Mouse (Mus musculus): ENCODE measurements around the gene Arhgef18.

Arhgef18 gene

DNA sequence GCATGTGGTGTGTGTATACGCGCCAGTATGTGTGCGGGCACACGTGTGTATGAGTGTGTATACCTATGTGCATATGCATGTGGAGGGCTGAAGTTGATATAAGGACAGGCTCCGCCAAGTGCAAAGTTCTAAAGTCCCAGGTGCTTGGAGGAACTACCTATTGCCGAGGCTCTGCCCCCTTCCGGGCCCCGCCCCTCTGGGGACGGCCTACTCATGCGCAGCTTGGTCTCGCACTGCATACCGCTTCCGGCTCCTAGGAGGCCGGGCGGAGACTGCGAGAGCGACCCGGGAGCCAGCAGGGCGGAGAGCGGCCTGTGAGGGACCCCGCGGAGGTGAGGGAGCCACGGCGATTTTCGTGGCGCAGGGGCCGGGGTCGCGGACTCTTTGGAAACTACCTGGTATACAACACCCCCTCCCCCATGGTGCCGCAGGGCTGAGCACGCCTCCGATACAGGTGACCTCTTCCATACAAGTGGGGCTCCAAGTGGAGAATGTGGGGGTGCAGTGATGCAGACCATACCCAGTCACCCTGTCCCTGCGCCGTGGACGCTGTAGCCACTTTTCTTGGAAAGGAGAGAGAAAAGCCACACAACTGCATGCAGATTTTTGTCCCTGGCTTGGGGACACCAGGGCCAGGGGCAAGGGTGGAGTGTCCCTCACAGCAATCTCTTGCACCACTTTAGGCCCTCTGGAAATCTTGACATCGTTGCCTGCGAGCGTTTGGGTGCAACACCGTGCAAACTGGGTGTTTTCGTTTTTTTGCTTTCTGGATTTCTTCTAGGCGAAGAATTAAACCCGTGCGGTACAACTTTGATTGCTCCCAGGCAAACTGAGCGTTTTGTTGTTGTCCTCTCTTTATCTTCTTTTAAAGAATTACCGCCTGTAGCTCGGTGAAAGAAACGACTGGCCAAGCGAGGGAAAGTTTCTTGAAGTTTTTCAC is at the start of gene Arhgef18:
Gene Arhgef18 (plus strand): TSS at position 236 of the 940 bp plus-strand sequence.
- Histone ChIP-seq H3K27me3 (ENCODE audit: control insufficient read depth, insufficient read depth, low read length, poor library complexity, severe bottlenecking) (no peaks in the 10 kb centered on the region), H3K36me3 (ENCODE audit: control insufficient read depth, insufficient read depth, low read length, poor library complexity, severe bottlenecking) (peaks cover 21% of the 10 kb centered on the region)
- peak; percentile 22 for DNase-seq (ENCODE audit: low read depth, low spot score)

DNA sequence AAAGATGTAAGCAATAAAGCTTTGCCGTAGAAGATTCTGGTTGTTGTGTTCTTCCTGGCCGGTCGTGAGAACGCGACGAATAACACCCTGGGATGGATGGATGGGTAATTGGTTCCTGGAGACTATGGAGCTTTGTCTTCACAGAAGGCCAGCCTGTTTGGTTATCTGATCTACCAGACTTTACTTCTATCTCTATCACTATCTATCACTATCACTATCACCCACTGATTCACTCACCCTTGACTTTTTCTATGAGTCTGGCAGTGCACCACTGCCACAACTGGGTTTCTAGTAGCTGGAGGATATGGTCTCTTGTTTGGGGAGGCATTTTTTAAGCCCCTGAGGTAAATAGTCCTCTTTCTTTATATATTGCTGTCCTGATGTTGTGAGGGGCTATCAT is 47.5 kb upstream of the Arhgef18 start:
- DNase-seq (ENCODE audit: low read depth, low spot score): no peak

DNA sequence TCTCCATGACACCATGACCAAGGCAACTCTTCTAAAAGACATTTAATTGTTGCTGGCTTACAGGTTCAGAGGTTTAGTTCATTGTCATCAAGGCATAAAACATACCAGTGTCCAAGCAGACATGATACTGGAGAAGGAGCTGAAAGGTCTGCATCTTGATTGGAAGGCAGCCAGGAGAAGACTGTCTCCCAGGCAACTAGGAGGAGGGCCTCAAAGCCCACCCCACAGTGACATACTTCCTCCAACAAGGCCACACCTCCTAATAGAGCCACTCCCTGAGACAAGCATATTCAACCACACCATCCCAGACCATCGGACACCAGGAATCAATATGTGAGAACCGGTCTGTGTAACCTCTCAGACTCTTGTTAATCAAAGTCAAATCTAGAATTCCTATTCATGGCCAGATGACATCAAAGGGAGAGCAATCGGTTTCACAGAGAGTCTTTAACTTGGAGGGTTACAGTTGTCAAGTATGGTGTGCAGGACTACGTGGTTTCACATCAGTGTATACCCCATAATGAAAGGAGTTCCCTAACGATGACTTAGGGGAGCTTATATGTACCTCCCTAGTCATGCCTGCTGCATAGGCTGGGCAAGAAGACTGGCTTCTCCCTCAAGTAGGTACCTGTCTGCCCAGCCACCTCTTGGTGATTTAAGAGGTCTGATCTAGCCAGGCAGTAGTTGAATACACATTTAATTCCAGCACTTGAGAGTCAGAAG is 46.0 kb upstream of the Arhgef18 start:
- Histone ChIP-seq H3K27me3 (ENCODE audit: control insufficient read depth, insufficient read depth, low read length, poor library complexity, severe bottlenecking) (no peaks in the 10 kb centered on the region), H3K36me3 (ENCODE audit: control insufficient read depth, insufficient read depth, low read length, poor library complexity, severe bottlenecking) (no peaks in the 10 kb centered on the region)
- DNase-seq (ENCODE audit: low read depth, low spot score): no peak

More for the DNA sequence above, 47.5 kb upstream of the Arhgef18 start:
- Histone ChIP-seq H3K36me3 (ENCODE audit: control insufficient read depth, insufficient read depth, low read length, poor library complexity, severe bottlenecking) (no peaks in the 10 kb centered on the region), H3K27me3 (ENCODE audit: control insufficient read depth, insufficient read depth, low read length, poor library complexity, severe bottlenecking) (no peaks in the 10 kb centered on the region)

DNA sequence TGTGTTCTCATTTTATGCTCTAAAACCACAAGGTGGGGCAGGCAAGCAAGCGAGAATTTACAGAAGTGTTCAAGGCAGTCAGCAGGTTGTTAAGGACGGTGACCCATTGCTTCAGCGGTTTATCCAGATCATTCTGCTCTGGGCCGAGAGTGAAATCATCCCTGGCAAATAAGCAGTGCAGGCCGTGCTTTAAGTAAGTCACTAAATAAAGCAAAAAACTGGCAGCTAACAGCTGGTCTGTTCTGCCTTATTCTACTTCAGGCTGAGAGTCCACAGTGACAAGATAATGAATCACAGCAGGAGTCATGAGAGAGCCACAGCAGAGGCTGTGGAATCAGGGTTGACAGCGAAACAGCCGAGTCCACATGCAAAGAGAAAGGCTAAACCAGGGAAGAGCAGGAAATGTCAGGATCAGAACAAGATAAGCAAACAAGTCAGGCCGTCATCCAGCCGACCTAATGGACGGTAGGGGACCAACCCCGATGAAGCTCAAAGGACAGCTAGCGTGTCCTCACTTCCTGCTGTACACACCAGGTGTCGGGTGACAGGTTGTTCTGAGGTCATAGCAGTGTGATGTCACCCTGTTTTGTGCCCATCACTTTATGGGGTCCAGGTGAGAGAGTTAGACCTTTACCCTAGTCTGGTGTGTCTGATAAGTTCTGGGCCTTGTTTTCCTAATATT is 44.5 kb upstream of the Arhgef18 start:
- no peaks in the 10 kb centered on the region for H3K27me3 ChIP-seq (ENCODE audit: control insufficient read depth, insufficient read depth, low read length, poor library complexity, severe bottlenecking)
- DNase-seq (ENCODE audit: low read depth, low spot score): peak; percentile 73
- H3K36me3 ChIP-seq (ENCODE audit: control insufficient read depth, insufficient read depth, low read length, poor library complexity, severe bottlenecking): no peaks in the 10 kb centered on the region

DNA sequence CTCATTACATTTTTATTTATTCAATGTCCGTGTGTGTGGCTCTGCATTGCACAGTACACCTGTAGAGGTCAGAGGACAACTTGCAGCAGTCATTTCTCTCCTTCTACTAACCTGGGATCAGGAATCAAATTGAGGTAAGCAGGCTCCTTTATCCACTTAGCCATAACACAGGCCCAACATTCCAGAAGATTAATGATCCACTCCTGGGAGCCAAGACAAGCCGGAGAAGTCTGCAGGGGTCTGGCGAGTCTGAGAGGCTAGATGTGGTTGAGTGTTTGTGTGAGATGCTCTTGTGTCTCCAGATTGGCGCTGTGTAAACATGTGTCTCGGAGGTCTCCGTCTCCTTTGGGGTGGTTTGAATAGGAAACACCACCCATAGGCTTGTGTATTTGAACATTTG is 42.1 kb upstream of the Arhgef18 start:
- DNase-seq (ENCODE audit: low read depth, low spot score): no peak
- H3K27me3 ChIP-seq (ENCODE audit: control insufficient read depth, insufficient read depth, low read length, poor library complexity, severe bottlenecking): no peaks in the 10 kb centered on the region
- no peaks in the 10 kb centered on the region for H3K36me3 ChIP-seq (ENCODE audit: control insufficient read depth, insufficient read depth, low read length, poor library complexity, severe bottlenecking)

DNA sequence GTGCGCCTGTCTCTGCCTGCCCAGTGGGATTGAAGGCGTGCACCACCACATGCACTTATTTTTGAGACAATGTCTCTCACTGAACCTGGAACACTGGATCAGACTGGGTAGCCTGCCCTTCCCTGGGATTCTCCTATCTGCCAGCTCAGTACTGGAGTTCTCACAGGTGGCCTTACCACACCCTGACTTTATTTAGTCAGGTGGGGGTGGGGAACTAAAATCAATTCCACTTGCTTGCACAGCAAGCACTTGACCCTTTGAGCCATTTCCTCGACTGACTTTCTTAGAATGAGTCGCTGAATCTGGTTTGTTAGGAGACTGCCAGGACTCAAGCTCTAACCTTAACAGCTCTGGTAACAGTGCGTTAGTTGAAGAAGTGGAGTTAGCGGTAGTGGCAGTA is 40.1 kb upstream of the Arhgef18 start:
- no peak for DNase-seq (ENCODE audit: low read depth, low spot score)

DNA sequence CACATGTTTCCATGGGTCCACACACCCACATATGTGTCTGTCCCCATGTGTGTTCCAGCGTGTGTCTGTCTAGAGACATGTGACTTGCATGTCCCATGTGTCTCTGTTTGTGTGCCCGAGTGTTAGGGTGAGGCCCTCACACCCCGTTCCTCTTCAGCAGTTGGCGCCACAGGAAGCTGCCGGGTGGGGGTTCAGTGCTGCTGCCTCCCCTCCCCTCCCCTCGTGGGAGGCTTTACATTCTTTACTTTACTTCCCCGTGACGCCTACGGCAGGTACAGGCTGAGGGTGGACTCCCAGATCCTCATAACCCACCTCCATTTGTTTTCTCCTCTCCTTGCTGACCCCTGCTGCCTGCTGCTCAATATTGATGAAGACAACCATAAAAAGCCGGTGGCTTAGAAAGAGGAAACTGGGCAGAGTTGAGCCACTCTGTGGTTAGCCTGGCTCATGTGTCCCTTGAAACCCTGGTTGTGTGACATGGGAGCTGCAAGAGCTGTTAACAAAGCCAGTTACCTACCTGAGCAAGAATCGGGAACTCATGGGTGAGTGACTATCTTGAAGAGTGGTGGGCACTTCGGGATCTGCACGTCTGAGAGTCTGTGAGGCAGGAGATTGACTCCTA is 39.5 kb upstream of the Arhgef18 start, which contains the start of gene A430078G23Rik:
Gene A430078G23Rik (plus strand): TSS at position 227 of the 622 bp plus-strand sequence.
- DNase-seq (ENCODE audit: low read depth, low spot score): peak; percentile 79
- no peaks in the 10 kb centered on the region for H3K27me3 ChIP-seq (ENCODE audit: control insufficient read depth, insufficient read depth, low read length, poor library complexity, severe bottlenecking)
- H3K36me3 ChIP-seq (ENCODE audit: control insufficient read depth, insufficient read depth, low read length, poor library complexity, severe bottlenecking): peaks cover 4% of the 10 kb centered on the region; the same call in 1 of the 2 replicates

More for the DNA sequence above, 40.1 kb upstream of the Arhgef18 start:
- H3K36me3 ChIP-seq (ENCODE audit: control insufficient read depth, insufficient read depth, low read length, poor library complexity, severe bottlenecking): peaks cover 3% of the 10 kb centered on the region; the same call in 1 of the 2 replicates
- H3K27me3 ChIP-seq (ENCODE audit: control insufficient read depth, insufficient read depth, low read length, poor library complexity, severe bottlenecking): no peaks in the 10 kb centered on the region

DNA sequence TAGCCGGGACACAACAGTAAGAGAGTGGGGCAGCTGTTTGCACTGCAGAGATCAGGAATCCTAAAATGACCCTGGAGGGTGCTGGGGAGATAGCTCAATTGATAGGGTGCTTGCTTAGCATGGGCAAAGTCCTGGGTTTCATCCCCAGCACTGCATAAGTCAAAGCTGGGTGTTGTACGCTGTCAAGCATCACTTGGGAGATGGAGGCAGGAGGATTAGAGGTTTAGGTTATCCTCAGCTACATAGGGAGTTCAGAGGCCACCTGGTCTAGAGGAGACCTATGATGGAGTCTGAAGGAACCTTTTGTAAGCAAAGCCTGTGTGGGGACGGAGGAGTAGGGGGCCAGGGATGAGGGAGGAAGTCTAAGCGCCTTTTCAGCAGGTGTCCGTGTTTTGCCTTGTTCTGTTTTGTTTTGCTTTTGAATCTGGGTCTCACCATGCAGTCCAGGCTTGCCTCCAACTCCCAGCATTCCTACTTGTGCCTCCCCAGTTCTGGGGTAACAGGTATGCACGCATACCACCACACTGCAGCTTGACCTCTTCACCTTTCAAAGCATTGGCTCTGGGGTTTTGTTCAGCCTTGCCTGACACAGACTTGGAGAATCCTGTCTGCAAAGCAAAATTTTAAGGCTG is 38.9 kb upstream of the Arhgef18 start:
- H3K27me3 ChIP-seq (ENCODE audit: control insufficient read depth, insufficient read depth, low read length, poor library complexity, severe bottlenecking): no peaks in the 10 kb centered on the region
- H3K36me3 ChIP-seq (ENCODE audit: control insufficient read depth, insufficient read depth, low read length, poor library complexity, severe bottlenecking): peaks cover 5% of the 10 kb centered on the region; the same call in 1 of the 2 replicates
- DNase-seq (ENCODE audit: low read depth, low spot score): peak; percentile 24

DNA sequence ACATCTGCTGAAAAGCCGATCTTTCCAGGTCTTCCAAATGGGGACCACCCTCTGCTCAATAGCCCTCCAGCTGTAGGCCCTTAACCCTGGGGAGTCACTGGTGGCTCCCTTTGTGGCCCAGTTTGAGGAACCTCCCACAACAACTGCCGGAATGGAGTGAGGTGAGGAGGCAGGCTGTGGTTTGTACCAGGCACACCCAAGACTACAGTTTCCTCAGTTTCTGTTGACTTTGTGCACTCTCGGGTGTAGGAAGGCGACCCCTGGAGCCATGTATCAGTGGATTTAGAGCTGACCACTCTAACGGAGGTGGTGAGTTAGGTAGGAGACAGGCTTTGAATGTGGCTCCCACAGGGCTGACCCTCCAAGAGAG is 38.4 kb upstream of the Arhgef18 start:
- peaks cover 6% of the 10 kb centered on the region; the same call in 1 of the 2 replicates for H3K36me3 ChIP-seq (ENCODE audit: control insufficient read depth, insufficient read depth, low read length, poor library complexity, severe bottlenecking)
- no peaks in the 10 kb centered on the region for H3K27me3 ChIP-seq (ENCODE audit: control insufficient read depth, insufficient read depth, low read length, poor library complexity, severe bottlenecking)
- peak; percentile 52 for DNase-seq (ENCODE audit: low read depth, low spot score)

DNA sequence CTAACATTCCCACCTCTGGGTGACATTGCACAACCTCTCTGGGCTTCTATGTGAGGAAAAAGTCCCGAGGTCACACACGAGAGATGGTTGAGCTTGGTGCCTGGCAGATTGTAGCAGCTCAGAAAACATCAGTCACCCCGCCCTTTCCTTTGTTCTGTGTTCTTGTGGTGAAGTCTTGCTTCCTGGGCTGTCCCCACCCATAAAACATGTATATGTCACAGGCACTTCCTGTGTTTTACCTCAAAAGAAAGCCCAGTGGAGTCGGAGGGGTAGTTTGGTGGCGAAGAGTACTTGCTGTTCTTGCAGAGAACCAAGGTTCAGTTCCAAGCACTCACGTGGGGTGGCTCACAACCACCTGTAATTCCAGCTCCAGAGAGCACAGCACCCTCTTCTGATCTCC is 37.2 kb upstream of the Arhgef18 start:
- Histone ChIP-seq H3K36me3 (ENCODE audit: control insufficient read depth, insufficient read depth, low read length, poor library complexity, severe bottlenecking) (peaks cover 15% of the 10 kb centered on the region), H3K27me3 (ENCODE audit: control insufficient read depth, insufficient read depth, low read length, poor library complexity, severe bottlenecking) (no peaks in the 10 kb centered on the region)
- DNase-seq (ENCODE audit: low read depth, low spot score): peak; percentile 88

DNA sequence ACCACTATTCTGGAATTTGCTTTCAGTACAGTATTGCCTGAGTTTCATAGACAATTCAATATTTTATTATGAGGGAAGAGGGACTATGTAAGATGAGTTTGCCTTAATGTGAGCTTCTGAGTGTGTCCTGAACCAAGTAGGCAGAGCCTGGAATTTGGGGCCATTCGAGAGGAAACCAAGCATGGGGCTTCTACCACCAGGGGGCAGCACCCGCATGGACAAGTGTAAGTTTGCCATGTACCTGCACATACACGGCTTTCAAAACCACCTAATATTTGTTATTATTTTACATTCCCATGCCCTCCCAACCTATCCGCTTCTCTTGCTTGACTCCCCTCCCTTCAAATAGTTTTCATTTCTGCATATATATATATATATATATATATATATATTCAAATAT is 34.7 kb upstream of the Arhgef18 start:
- peak; percentile 82 for DNase-seq (ENCODE audit: low read depth, low spot score)
- Histone ChIP-seq H3K36me3 (ENCODE audit: control insufficient read depth, insufficient read depth, low read length, poor library complexity, severe bottlenecking) (peaks cover 17% of the 10 kb centered on the region), H3K27me3 (ENCODE audit: control insufficient read depth, insufficient read depth, low read length, poor library complexity, severe bottlenecking) (no peaks in the 10 kb centered on the region)

DNA sequence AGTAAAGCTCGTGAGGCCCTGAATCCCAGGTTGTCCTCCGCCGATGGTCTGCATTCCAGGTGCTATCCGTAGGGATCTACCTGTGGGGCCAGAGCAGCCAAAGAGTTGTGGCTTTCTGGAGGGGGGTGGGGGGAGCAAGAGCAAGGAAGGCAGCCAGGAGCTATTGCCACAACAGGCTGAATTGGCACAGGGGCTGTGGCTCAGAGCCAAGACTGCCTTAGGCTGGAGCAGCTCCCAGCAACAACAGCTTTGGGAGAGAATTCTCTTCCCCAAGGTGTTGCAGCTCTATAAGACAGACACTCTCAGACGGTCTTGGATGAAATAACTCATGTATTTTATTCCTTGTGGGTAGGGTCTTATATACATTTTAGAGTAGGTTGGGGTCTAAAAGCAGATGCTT is 25.7 kb upstream of the Arhgef18 start:
- DNase-seq (ENCODE audit: low read depth, low spot score): no peak

DNA sequence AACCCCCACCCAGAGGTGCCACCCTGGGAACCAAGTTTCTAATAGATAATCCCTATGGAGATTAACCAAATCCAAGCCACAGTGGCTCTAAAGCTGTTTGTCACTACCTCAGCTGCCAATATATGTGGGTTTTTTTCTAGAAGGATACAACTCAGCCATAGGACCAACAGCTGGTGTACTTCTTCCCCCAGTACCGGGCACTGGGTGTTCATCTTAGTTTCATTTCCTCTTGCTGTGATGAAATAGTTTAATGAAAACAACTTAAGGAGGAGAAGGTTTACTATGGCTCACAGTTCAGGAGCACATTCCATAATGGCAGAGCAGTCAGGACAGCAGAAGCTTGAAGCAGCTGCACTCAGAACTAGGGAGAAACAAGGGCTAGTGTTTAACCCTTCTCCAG is 24.7 kb upstream of the Arhgef18 start:
- peak; percentile 56 for DNase-seq (ENCODE audit: low read depth, low spot score)
- Histone ChIP-seq H3K27me3 (ENCODE audit: control insufficient read depth, insufficient read depth, low read length, poor library complexity, severe bottlenecking) (no peaks in the 10 kb centered on the region), H3K36me3 (ENCODE audit: control insufficient read depth, insufficient read depth, low read length, poor library complexity, severe bottlenecking) (peaks cover 21% of the 10 kb centered on the region)

More for the DNA sequence above, 25.7 kb upstream of the Arhgef18 start:
- peaks cover 16% of the 10 kb centered on the region for H3K36me3 ChIP-seq (ENCODE audit: control insufficient read depth, insufficient read depth, low read length, poor library complexity, severe bottlenecking)
- H3K27me3 ChIP-seq (ENCODE audit: control insufficient read depth, insufficient read depth, low read length, poor library complexity, severe bottlenecking): no peaks in the 10 kb centered on the region

DNA sequence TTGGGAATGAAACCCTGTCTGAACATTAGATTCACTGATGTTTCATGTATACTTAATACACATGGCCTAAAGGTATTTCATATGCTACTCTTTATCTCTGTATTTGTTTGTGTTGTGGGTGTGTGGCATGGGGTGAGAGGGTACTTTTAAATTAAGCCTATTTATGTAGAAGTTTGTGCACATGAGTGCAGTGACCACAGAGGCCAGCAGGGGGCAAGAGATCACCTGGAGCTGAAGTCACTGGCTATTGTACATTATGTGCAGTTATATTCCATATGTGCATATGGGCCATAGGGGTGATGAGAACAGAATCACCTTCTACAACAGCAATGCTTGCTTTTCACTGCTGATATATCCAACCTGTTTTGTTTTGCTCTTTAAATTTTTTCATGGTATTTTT is 17.1 kb upstream of the Arhgef18 start:
- no peaks in the 10 kb centered on the region for H3K27me3 ChIP-seq (ENCODE audit: control insufficient read depth, insufficient read depth, low read length, poor library complexity, severe bottlenecking)
- DNase-seq (ENCODE audit: low read depth, low spot score): peak; percentile 57
- H3K36me3 ChIP-seq (ENCODE audit: control insufficient read depth, insufficient read depth, low read length, poor library complexity, severe bottlenecking): peaks cover 33% of the 10 kb centered on the region

Data from splenic B cell, adult 2 months (primary cell).